Mouse (Mus musculus) right cerebral cortex, postnatal 14 days (tissue): ENCODE results near the gene Tjp1.

Source experiments
- DNase-seq: peaks from one replicate; pipeline ENCODE4 v3.0.0; 2022

Tjp1 gene

GRCm38 (mm10) chr7:65387560-65388175, 139.9 kb downstream of the Tjp1 start:
- DNase-seq = no peak

GRCm38 (mm10) chr7:65384775-65385174, 142.8 kb downstream of the Tjp1 start:
- DNase-seq = no peak

GRCm38 (mm10) chr7:65382515-65383283, 144.9 kb downstream of the Tjp1 start:
- DNase-seq = no peak

- no peak for DNase-seq
These were observed 145.7 kb downstream of the Tjp1 start for GRCm38 (mm10) chr7:65381896-65382295.

- no peak for DNase-seq
These were observed 146.9 kb downstream of the Tjp1 start for GRCm38 (mm10) chr7:65380716-65381115.

- DNase-seq = no peak
These were observed 148.6 kb downstream of the Tjp1 start for GRCm38 (mm10) chr7:65378818-65379565.

- no peak for DNase-seq
These were observed 150.1 kb downstream of the Tjp1 start for GRCm38 (mm10) chr7:65377521-65377920.

GRCm38 (mm10) chr7:65375621-65376020, 152.0 kb downstream of the Tjp1 start:
- DNase-seq = no peak

- no peak for DNase-seq
These were observed 152.4 kb downstream of the Tjp1 start for GRCm38 (mm10) chr7:65375176-65375575.

- no peak for DNase-seq
These were observed 154.2 kb downstream of the Tjp1 start for GRCm38 (mm10) chr7:65373336-65373735.

- no peak for DNase-seq
These were observed 155.8 kb downstream of the Tjp1 start for GRCm38 (mm10) chr7:65371765-65372164.

- peak; percentile 84 for DNase-seq
These were observed 156.6 kb downstream of the Tjp1 start for GRCm38 (mm10) chr7:65370787-65371616.

GRCm38 (mm10) chr7:65370381-65370786, 157.2 kb downstream of the Tjp1 start:
- peak; percentile 33 for DNase-seq

GRCm38 (mm10) chr7:65369101-65369500, 158.5 kb downstream of the Tjp1 start:
- no peak for DNase-seq

- no peak for DNase-seq
These were observed 160.0 kb downstream of the Tjp1 start for GRCm38 (mm10) chr7:65367386-65368245.

GRCm38 (mm10) chr7:65366153-65366552, 161.4 kb downstream of the Tjp1 start:
- no peak for DNase-seq

- no peak for DNase-seq
These were observed 162.0 kb downstream of the Tjp1 start for GRCm38 (mm10) chr7:65365560-65365959.

GRCm38 (mm10) chr7:65360278-65360677, 167.3 kb downstream of the Tjp1 start:
- DNase-seq = no peak

GRCm38 (mm10) chr7:65359774-65360173, 167.8 kb downstream of the Tjp1 start:
- no peak for DNase-seq

- no peak for DNase-seq
These were observed 170.0 kb downstream of the Tjp1 start for GRCm38 (mm10) chr7:65357538-65357937.

- no peak for DNase-seq
These were observed 171.4 kb downstream of the Tjp1 start for GRCm38 (mm10) chr7:65356204-65356603.

- DNase-seq = no peak
These were observed 172.7 kb downstream of the Tjp1 start for GRCm38 (mm10) chr7:65354908-65355307.
